21 mouse cellular contexts compared by ENCODE assay signal in the genomic region with DNA sequence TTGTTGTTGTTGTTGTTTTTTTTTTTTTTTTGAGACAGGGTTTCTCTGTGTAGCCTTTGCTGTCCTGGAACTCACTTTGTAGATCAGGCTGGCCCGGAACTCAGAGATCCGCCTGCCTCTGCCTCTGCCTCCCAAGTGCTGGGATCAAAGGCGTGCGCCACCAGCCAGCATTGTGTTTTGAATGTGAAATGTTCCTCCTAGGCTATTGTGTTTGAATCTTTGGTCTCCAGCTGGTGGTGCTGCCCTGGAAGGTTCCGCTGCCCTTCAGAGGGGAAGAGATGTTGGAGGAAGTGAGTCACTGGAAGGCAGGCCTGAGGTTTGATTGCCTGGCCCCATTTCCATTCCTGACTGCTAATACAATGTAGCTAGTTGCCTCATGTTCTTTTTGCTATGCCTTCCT.
DNase-seq lines count a peak whose midpoint lies in the region; ATAC-seq and TF ChIP-seq lines count a peak whose summit lies in the region.
"Had no signal": no experiment of that assay in that cellular context is flagged by ENCODE, and none has a peak within 500 bp of the region (broad histone marks: within the 10 kb centered on the region; RNA-seq: fewer than 3 reads in every experiment).

No protein-coding gene starts in this region.

- no peak for TF ChIP-seq CTCF in lung, adult 2 months (IDR thresholded peaks at IDR 0.05; ENCODE audit: insufficient read depth, low read length)

- no peaks in the 10 kb centered on the region for H3K9me3 ChIP-seq in ES-E14 (ENCODE audit: control insufficient read depth, insufficient read depth, low read depth, low read length)
- no peaks in the 10 kb centered on the region for H3K9me3 ChIP-seq in limb, embryonic 12.5 days
- H3K9me3 ChIP-seq: embryonic facial prominence, embryonic 12.5 days; forebrain, embryonic 12.5 days; heart, embryonic 12.5 days; hindbrain, embryonic 15.5 days had no signal

- WGBS in limb, embryonic 12.5 days: 94% methylated on average over 5 of the region's 5 CpGs
- WGBS in lung, adult 2 months: 95% methylated on average over 5 of the region's 5 CpGs

- peak overlapping the region; percentile 40; the same call in 1 of the 2 replicates for H3K27ac ChIP-seq in ES-E14 (ENCODE audit: insufficient read depth, low read depth, low read length, poor library complexity, severe bottlenecking)
- H3K27ac ChIP-seq in limb, embryonic 12.5 days: peak overlapping the region; percentile 66; the same call in 1 of the 2 replicates
- H3K27ac ChIP-seq: embryonic facial prominence, embryonic 12.5 days; forebrain, embryonic 12.5 days; hindbrain, embryonic 15.5 days had no signal

- H3K9ac ChIP-seq in ES-E14 (ENCODE audit: insufficient read depth, low read depth, low read length, poor library complexity, severe bottlenecking): no peak overlapping the region
- no peak overlapping the region for H3K9ac ChIP-seq in limb, embryonic 12.5 days (replicated peaks)
- H3K9ac ChIP-seq: embryonic facial prominence, embryonic 12.5 days; forebrain, embryonic 12.5 days; heart, embryonic 12.5 days; hindbrain, embryonic 15.5 days had no signal

- no peaks in the 10 kb centered on the region for H3K36me3 ChIP-seq in ES-E14 (ENCODE audit: control insufficient read depth, insufficient read depth, low read length, poor library complexity, severe bottlenecking)
- no peaks in the 10 kb centered on the region for H3K36me3 ChIP-seq in limb, embryonic 12.5 days
- H3K36me3 ChIP-seq: embryonic facial prominence, embryonic 12.5 days; forebrain, embryonic 12.5 days; heart, embryonic 12.5 days; hindbrain, embryonic 15.5 days had no signal

- no peak for ATAC-seq in limb, embryonic 12.5 days (ENCODE audit: insufficient number of reproducible peaks, insufficient read depth, low FRiP score, low TSS enrichment, low read depth)
- ATAC-seq: forebrain, embryonic 16.5 days; intestine, embryonic 16.5 days; Patski had no signal

- H3K4me1 ChIP-seq in ES-E14 (ENCODE audit: control insufficient read depth in 2 of 2, insufficient read depth in 2 of 2, low read length in 2 of 2, poor library complexity in 1 of 2): peaks cover 3 to 10% of the 10 kb centered on the region in 2 experiments; a peak in 3 of 4 replicates
- H3K4me1 ChIP-seq in limb, embryonic 12.5 days (replicated peaks): no peaks in the 10 kb centered on the region
- H3K4me1 ChIP-seq in lung, adult 2 months (ENCODE audit: control insufficient read depth, insufficient read depth, low read length): no peaks in the 10 kb centered on the region
- H3K4me1 ChIP-seq: embryonic facial prominence, embryonic 12.5 days; forebrain, embryonic 12.5 days had no signal

- H3K27me3 ChIP-seq in limb, embryonic 12.5 days: no peaks in the 10 kb centered on the region
- H3K27me3 ChIP-seq: embryonic facial prominence, embryonic 12.5 days; forebrain, embryonic 12.5 days; heart, embryonic 12.5 days; hindbrain, embryonic 15.5 days; Patski had no signal

- H3K4me2 ChIP-seq in limb, embryonic 12.5 days: no peak overlapping the region
- H3K4me2 ChIP-seq: embryonic facial prominence, embryonic 12.5 days; forebrain, embryonic 12.5 days; heart, embryonic 12.5 days; hindbrain, embryonic 15.5 days had no signal

- no peak for TF ChIP-seq POLR2A in lung, adult 2 months (IDR thresholded peaks at IDR 0.05; ENCODE audit: borderline replicate concordance, extremely low read depth, low read depth, low read length)

- no peak overlapping the region for H3K4me3 ChIP-seq in ES-E14 (ENCODE audit: insufficient read depth in 1 of 2, low read depth in 1 of 2, low read length in 2 of 2, poor library complexity in 1 of 2, severe bottlenecking in 1 of 2)
- H3K4me3 ChIP-seq in limb, embryonic 12.5 days (replicated peaks): no peak overlapping the region
- H3K4me3 ChIP-seq in lung, adult 2 months (replicated peaks; ENCODE audit: extremely low read depth, low read depth, low read length): no peak overlapping the region
- H3K4me3 ChIP-seq: embryonic facial prominence, embryonic 12.5 days; forebrain, embryonic 12.5 days; heart, embryonic 12.5 days; hindbrain, embryonic 15.5 days had no signal

- in situ Hi-C loops in ES-E14 (cut with MboI; ENCODE audit: low sequenced_read_pairs in 2 of 2, unreplicated experiment in 2 of 2): loop anchor here in 1 of 2 experiments (25.0 kb wide), 1 partner anchor 1179 kb away; a partner anchor contains a TSS

- DNase-seq in 416B (ENCODE audit: low read depth) (peak; percentile 32), ES-E14 (ENCODE audit: low read depth, low spot score) (peak; percentile 44), ZHBTc4 (ENCODE audit: low read depth, low spot score) (peak; percentile 94)
- DNase-seq in left cerebral cortex, adult 8-10 months (ENCODE audit: low spot score in 2 of 2): no peak
- no peak for DNase-seq in lung, adult 2 months
- DNase-seq in cerebellum, postnatal 14 days: no peak
- DNase-seq: adrenal gland, postnatal 14 days; cerebellum, adult 11-12 months; cerebellum, adult 9-10 months; embryo, embryonic 11 days; gastrocnemius, postnatal 10 days; heart, postnatal 36 days; kidney, adult 2 months had no signal

TF ChIP-seq in ES-E14, 5 proteins besides CTCF, POLR2A, EP300 and RAD21:
- TF ChIP-seq ZNF384 (IDR thresholded peaks at IDR 0.05; ENCODE audit: low read depth, low read length) (0 out of 2 replicates have a peak, but pooled peaks have one; percentile 37), ZC3H11A (IDR thresholded peaks at IDR 0.05; ENCODE audit: borderline replicate concordance, low read depth, low read length) (no peak)

Comparison
In these comparisons a context has a peak if more than half of its experiments do, and no peak if none do; other contexts are left out.
1. DNase-seq: peak in 416B (single experiment), ES-E14 (single experiment) and ZHBTc4 (single experiment); none in left cerebral cortex, adult 8-10 months (0 of 2), lung, adult 2 months (single experiment) and cerebellum, postnatal 14 days (0 of 2).